Mouse (Mus musculus) midbrain, postnatal 0 days (tissue): ENCODE measurements around the gene Olfr77. TPM values are rescaled to one million over a fixed set of nuclear protein-coding genes. Genes with fewer than 3 reads are reported as not detected.

Experiments
- ATAC-seq: fragments of 200-750 bp; cut with Nextera tagmentation; 2 replicates; pipeline ENCODE4 v1.8.0; 2017; ENCODE audit warnings: moderate number of reproducible peaks, mild to moderate bottlenecking, moderate TSS enrichment, moderate library complexity; ENCODE audit not compliant: low FRiP score
- DNase-seq: peaks from one replicate; pipeline ENCODE4 v3.0.0-alpha.2; 2015; ENCODE audit warnings: low spot score
- H3K27ac ChIP-seq: fragments of 300-500 bp; sonication (generic); 2 replicates; pipeline ENCODE4 v1.5.1; 2014; ENCODE audit warnings: low read depth, mild to moderate bottlenecking, low read length, mixed read lengths
- H3K27me3 ChIP-seq: fragments of 300-500 bp; sonication (generic); 2 replicates; pipeline ENCODE4 v1.6.1; 2014; ENCODE audit warnings: low read length, control low read depth, mixed read lengths; ENCODE audit not compliant: insufficient read depth
- H3K36me3 ChIP-seq: fragments of 300-500 bp; sonication (generic); 2 replicates; pipeline ENCODE4 v1.6.1; 2014; ENCODE audit warnings: low read length, control low read depth, mixed read lengths; ENCODE audit not compliant: insufficient read depth
- H3K4me1 ChIP-seq: fragments of 300-500 bp; sonication (generic); 2 replicates; pipeline ENCODE4 v1.6.1; 2014; ENCODE audit warnings: mild to moderate bottlenecking, control low read depth, antibody characterized with exemption, low read length, mixed read lengths; ENCODE audit not compliant: insufficient read depth
- H3K4me2 ChIP-seq: fragments of 300-500 bp; sonication (generic); 2 replicates; pipeline ENCODE4 v1.6.1; 2014; ENCODE audit warnings: low read depth, mild to moderate bottlenecking, low read length, mixed read lengths; ENCODE audit not compliant: poor library complexity, severe bottlenecking
- H3K4me3 ChIP-seq: fragments of 300-500 bp; sonication (generic); 2 replicates; pipeline ENCODE4 v1.5.1; 2014; ENCODE audit warnings: low read depth, mild to moderate bottlenecking, low read length, moderate library complexity
- H3K9ac ChIP-seq: fragments of 300-500 bp; sonication (generic); replicated peaks from 2 replicates; pipeline ENCODE4 v1.6.1; 2014; ENCODE audit warnings: mild to moderate bottlenecking, low read length, moderate library complexity, mixed read lengths; ENCODE audit not compliant: poor library complexity, severe bottlenecking
- H3K9me3 ChIP-seq: fragments of 300-500 bp; sonication (generic); 2 replicates; pipeline ENCODE4 v1.6.1; 2016; ENCODE audit warnings: low read length, control low read depth
- CTCF ChIP-seq: IDR thresholded peaks from 2 replicates; pipeline ENCODE4 v1.5.1; 2016; ENCODE audit warnings: antibody characterized with exemption, mild to moderate bottlenecking
- WGBS: fragments of 180-500 bp; shearing (Covaris S2); extraction: QIAGEN DNeasy Blood & Tissue Kit; methylation state at CpG from one replicate; pipeline ENCODE4 v1.1.7; 2014; 5-methylcytosine and 5-hydroxymethylcytosine counted together
- polyA plus RNA-seq: library from polyadenylated mRNA; unstranded; fragments of >200 nt; fragmentation: Nextera tagmentation; extraction: Ambion mirVana; gene quantifications from 2 replicates; pipeline ENCODE4 v1.2.1, GENCODE M21; 2015
- total RNA-seq: library from RNA; depleted of rRNA; stranded (reverse); fragments of >200 nt; gene quantifications from 2 replicates; pipeline ENCODE4 v1.2.3, GENCODE M21; 2014; rRNA removed

Olfr77 gene
- total RNA-seq (not detected in 2 replicates), polyA plus RNA-seq (0.15 and 0.16 TPM in 2 replicates)

- Histone ChIP-seq H3K9ac (no peak within 1 kb of the TSS), H3K27ac (no peak within 1 kb of the TSS), H3K36me3 (no peaks in the 10 kb centered on the region), H3K9me3 (peaks cover 1% of the 10 kb centered on the region; the same call in 1 of the 2 replicates), H3K4me2 (no peak within 1 kb of the TSS), H3K27me3 (no peaks in the 10 kb centered on the region), H3K4me1 (no peaks in the 10 kb centered on the region), H3K4me3 (no peak within 1 kb of the TSS)
- ATAC-seq: no peak
- TF ChIP-seq CTCF: no peak
- DNase-seq: no peak
- 88% methylated on average over 2 of the region's 2 CpGs for WGBS
Observed at GRCm38 (mm10) chr9:19916565-19916964, at the start of gene Olfr77. Gene Olfr77 (plus strand): TSS chr9:19916865.

DNA sequence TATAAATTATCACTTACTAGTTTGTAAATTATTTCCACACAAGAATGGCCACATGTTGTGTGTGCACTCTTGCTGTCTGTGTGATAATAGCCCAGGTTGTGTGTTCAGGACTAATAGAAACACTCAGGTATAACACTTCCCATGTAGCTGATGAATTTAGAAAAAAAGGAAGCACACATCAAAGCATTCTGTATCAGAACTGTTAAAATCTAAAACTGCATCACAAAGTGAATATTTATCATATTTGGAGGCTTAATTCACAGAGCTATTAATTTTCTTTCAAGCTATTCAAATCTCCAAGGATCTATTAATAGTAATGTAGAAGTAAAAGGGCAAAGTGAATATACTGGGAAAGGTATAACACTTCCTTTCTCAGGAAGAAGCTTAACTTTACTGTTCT lies 28.8 kb upstream of the Olfr77 start, which contains the start of gene Olfr862:
Olfr862 (minus strand) TSS at position 101 of the 400 bp plus-strand sequence.
- Histone ChIP-seq H3K4me3 (no peak within 1 kb of the TSS), H3K9ac (no peak within 1 kb of the TSS), H3K27me3 (no peaks in the 10 kb centered on the region), H3K4me2 (no peak within 1 kb of the TSS), H3K36me3 (no peaks in the 10 kb centered on the region), H3K27ac (no peak within 1 kb of the TSS), H3K9me3 (peaks cover 14% of the 10 kb centered on the region), H3K4me1 (no peaks in the 10 kb centered on the region)
- DNase-seq: no peak
- TF ChIP-seq CTCF: no peak
- ATAC-seq: no peak

DNA sequence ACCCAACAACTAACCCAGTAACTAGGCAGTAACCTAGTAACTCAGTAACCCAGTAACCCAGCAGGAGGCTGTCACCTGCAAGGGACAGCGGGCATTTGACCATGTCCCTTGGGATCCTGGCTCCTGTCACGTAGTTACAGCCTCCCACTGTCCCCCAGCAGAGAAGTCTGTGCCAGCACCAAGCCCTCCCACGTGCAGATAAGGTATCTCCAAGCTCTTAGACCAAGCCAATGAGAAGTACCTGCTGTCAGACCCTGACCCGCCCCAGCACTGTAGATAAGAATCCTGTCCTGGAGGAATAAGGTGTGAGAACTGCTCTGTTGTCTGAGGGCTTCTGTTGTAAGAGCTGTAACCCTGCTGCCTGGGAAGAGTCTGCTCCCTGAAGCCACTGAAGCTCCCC lies 5.5 kb upstream of the Olfr77 start:
- H3K4me1 ChIP-seq: no peaks in the 10 kb centered on the region
- no peak overlapping the region for H3K4me2 ChIP-seq
- peaks cover 7% of the 10 kb centered on the region; the same call in 1 of the 2 replicates for H3K9me3 ChIP-seq
- H3K36me3 ChIP-seq: no peaks in the 10 kb centered on the region
- no peak overlapping the region for H3K9ac ChIP-seq
- TF ChIP-seq CTCF: no peak
- DNase-seq: no peak
- H3K27ac ChIP-seq: no peak overlapping the region
- no peak overlapping the region for H3K4me3 ChIP-seq
- WGBS: 57% methylated on average over 4 of the region's 4 CpGs
- ATAC-seq: no peak
- H3K27me3 ChIP-seq: no peaks in the 10 kb centered on the region

Other genes with a start within 250 kb of the Olfr77 start
- not detected in 2 replicates for gene Olfr857, start 207.4 kb upstream of the Olfr77 start, total RNA-seq
- gene Olfr857, start 207.4 kb upstream of the Olfr77 start, polyA plus RNA-seq: not detected in 2 replicates
- not detected in 2 replicates for gene Olfr58, start 136.6 kb upstream of the Olfr77 start, total RNA-seq
- not detected in 2 replicates for gene Olfr58, start 136.6 kb upstream of the Olfr77 start, polyA plus RNA-seq
- gene Olfr859, start 112.0 kb upstream of the Olfr77 start, total RNA-seq: 0.11 TPM in 1 of 2 replicates, not detected in the other
- not detected in 2 replicates for gene Olfr859, start 112.0 kb upstream of the Olfr77 start, polyA plus RNA-seq
- gene Olfr860, start 67.1 kb upstream of the Olfr77 start, total RNA-seq: not detected in 2 replicates
- gene Olfr860, start 67.1 kb upstream of the Olfr77 start, polyA plus RNA-seq: not detected in 2 replicates
- not detected in 2 replicates for gene Olfr862, start 28.9 kb upstream of the Olfr77 start, total RNA-seq
- not detected in 2 replicates for gene Olfr862, start 28.9 kb upstream of the Olfr77 start, polyA plus RNA-seq
- gene Olfr866, start 111.2 kb downstream of the Olfr77 start, total RNA-seq: not detected in 2 replicates
- gene Olfr866, start 111.2 kb downstream of the Olfr77 start, polyA plus RNA-seq: not detected in 2 replicates
- gene Olfr867, start 140.7 kb downstream of the Olfr77 start, total RNA-seq: not detected in 2 replicates
- gene Olfr867, start 140.7 kb downstream of the Olfr77 start, polyA plus RNA-seq: not detected in 2 replicates
- gene Olfr868, start 181.8 kb downstream of the Olfr77 start, total RNA-seq: not detected in 2 replicates
- gene Olfr868, start 181.8 kb downstream of the Olfr77 start, polyA plus RNA-seq: not detected in 2 replicates
- gene Olfr869, start 212.1 kb downstream of the Olfr77 start, total RNA-seq: not detected in 2 replicates
- gene Olfr869, start 212.1 kb downstream of the Olfr77 start, polyA plus RNA-seq: not detected in 2 replicates